Mouse (Mus musculus) spleen, postnatal 0 days (tissue): ENCODE results near the gene Malsu1. TPM values are rescaled to one million over a fixed set of nuclear protein-coding genes. Genes with fewer than 3 reads are reported as not detected.

Source experiments
- polyA plus RNA-seq: library from polyadenylated mRNA; unstranded; fragments of >200 nt; fragmentation: Nextera tagmentation; extraction: Ambion mirVana; gene quantifications from 2 replicates; pipeline ENCODE4 v1.2.1, GENCODE M21; 2015

The Malsu1 gene
- polyA plus RNA-seq: 57.7 and 58.9 TPM in 2 replicates

DNA sequence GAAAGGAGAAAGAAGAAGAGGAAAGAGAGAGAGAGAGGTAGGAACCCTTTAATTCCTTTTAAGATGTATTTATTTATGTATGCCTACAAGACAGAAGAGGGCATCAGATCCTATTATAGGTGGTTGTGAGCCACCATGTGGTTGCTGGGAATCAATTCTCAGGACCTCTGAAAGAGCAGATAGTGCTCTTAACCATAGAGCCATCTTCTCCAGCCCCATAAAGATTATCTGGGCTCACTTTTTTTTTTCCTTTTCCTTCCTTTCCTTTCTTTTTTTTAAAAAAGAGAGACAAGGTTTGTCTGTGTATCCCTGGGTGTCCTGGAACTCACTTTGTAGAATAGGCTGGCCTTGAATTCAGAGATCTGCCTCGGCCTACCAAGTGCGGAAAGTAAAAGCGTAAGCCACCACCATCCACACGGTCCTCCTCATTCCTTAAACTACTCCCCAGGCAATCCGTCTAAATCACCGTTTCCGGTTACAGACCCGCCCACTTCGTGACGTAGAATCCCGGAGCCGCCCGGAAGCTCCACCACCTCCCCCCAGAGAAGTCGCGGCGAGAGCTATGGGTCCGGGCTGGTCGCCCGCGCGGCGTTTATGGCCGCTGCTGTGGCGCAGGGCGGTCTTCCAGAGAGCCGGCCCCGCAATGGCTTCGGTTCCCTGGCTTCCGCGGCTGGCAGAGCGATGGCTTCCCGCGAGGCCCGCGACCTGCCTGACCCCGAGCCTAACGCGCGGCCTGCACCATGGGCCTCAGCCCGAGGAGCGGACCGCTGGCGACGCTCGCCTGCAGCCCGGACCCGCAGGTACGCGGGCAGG lies at the start of gene Malsu1:
Gene Malsu1 (plus strand): TSS at position 492 of the 813 bp plus-strand sequence.

DNA sequence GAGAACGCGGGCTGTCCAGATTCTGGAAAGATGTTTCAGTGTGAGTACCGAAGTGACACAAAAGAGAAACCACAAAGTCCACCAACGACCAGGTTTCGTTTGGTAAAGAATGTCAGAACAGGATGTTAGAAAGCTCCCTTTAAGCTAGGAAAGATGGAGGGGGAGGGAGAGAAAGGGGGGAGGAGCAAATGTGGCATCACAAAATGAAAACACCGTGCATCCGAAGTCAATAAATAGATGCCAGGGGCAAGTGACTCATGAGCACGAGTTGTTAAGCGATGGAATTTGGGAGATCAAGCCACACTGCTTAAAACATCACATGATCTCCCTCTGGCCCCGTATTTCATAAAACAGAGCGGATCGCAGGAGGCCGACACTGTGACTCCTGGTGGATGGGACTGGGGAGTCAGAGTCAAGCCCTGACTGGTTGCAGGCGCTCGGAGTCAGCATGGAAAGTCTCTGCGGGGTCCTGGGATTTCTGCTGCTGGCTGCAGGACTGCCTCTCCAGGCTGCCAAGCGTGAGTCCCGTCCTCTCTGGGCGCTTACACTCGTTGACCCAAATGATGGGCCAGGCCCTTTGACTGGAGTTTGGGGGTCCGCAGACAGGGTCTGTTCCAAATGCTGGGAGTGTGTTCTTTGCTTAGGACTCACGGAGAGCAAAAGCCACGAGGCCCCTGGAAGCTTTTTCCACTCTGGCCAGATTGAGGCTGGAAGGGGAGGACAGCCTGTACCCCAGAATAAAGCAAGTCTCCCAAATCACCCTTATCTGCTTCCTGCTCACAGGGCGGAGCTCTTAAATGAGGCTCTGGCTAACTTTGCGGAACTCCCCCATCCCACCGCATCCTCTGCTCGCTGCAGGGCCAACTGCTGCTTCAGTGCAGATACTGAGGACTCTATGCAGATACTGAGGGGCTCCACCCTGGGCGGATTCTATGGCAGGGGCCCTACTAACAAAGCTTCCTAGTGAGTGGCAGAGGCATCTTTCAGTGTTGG lies 37.0 kb upstream of the Malsu1 start, which contains the start of gene Gpnmb:
Gene Gpnmb (plus strand): TSS at position 272 of the 993 bp plus-strand sequence.

Other genes with a start within 250 kb of the Malsu1 start
- 50.5 and 64.7 TPM in 2 replicates for gene Tmem176a, start 232.9 kb upstream of the Malsu1 start, polyA plus RNA-seq
- 105 and 133 TPM in 2 replicates for gene Tmem176b, start 232.3 kb upstream of the Malsu1 start, polyA plus RNA-seq
- gene Aoc1, start 200.9 kb upstream of the Malsu1 start, polyA plus RNA-seq: 0.05 and 0.17 TPM in 2 replicates
- gene 1600015I10Rik, start 143.9 kb upstream of the Malsu1 start, polyA plus RNA-seq: not detected in 2 replicates
- gene Doxl2, start 98.8 kb upstream of the Malsu1 start, polyA plus RNA-seq: not detected in 2 replicates
- not detected in 2 replicates for gene Svs1, start 86.9 kb upstream of the Malsu1 start, polyA plus RNA-seq
- 0.25 and 0.38 TPM in 2 replicates for gene Gpnmb, start 37.2 kb upstream of the Malsu1 start, polyA plus RNA-seq
- gene Igf2bp3, start 141.2 kb downstream of the Malsu1 start, polyA plus RNA-seq: 22.8 and 24.5 TPM in 2 replicates
- gene Tra2a, start 190.2 kb downstream of the Malsu1 start, polyA plus RNA-seq: 73.4 and 79.9 TPM in 2 replicates
- 4.6 and 5.7 TPM in 2 replicates for gene Ccdc126, start 245.5 kb downstream of the Malsu1 start, polyA plus RNA-seq